Mouse (Mus musculus): ENCODE results near the gene Limd2. TPM values are rescaled to one million over a fixed set of nuclear protein-coding genes. Genes with fewer than 3 reads are reported as not detected.
"Not testable (repeated sequence)": the region's sequence is repeated elsewhere in the genome, so short reads cannot be mapped to it uniquely, and the experiment has no call there.

Limd2 gene
- polyA plus RNA-seq (2015; fragmentation: Nextera tagmentation; extraction: Ambion mirVana), result 222 and 233 TPM in 2 replicates

DNA sequence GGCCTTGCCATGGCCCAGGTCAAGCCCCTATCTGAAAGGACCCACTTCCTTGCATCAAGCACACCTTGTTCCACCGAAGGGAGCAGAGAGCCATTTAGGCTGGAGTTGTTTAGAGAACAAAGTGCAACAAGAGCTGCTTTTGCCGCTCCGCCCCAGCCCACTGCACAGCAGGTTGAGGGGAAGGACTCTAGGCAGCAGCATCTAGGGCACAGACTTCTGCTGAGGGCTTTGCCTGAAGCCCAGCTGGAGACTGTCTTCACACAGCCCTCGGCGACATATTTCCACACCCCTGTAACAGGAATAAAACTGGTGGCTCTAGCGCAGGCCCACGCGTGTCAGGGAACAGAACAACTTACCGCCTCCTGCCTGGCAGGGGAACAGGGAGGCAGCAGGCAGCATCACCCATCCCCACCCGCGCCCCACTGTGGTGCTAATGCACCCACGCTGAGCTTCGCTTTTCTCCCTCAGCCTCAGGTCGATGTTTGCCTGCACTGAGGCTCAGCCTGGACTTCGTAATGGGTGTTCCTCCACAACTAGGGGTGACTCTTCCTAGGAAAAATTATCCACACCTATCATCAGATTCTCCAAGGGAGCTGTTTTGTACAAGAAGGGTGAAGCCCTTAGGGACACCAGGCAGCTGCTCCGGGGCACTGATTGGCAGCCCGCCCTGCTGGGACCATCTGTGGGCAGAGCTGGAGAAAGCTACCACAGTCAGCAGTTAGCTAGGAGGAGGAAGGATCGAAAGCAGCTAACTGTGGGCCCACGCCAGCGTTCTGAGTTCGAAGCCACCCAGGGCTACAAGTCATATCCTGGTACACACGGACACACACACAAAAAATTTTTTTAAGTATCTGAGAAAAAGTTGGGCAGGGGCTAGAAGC lies at the start of gene Limd2, which contains the start of gene Gm10840:
TSS of gene Limd2 (minus strand) at position 20 of the 881 bp plus-strand sequence.
TSS of gene Gm10840 (plus strand) at position 10 of the 881 bp plus-strand sequence.
- peak within 1 kb of the TSS; percentile 79 for H3K4me2 ChIP-seq (replicated peaks)
- peaks cover 40% of the 10 kb centered on the region for H3K36me3 ChIP-seq
- H3K27ac ChIP-seq (replicated peaks), result peak within 1 kb of the TSS; percentile 97
- ATAC-seq (replicated peaks), result peak; percentile 54
- H3K4me3 ChIP-seq, result peak within 1 kb of the TSS; percentile 86
- 21% methylated on average over 22 of the region's 22 CpGs for whole genome bisulfite sequencing
- no peaks in the 10 kb centered on the region for H3K9me3 ChIP-seq
- H3K9ac ChIP-seq (replicated peaks), result peak within 1 kb of the TSS; percentile 97
- no peaks in the 10 kb centered on the region for H3K27me3 ChIP-seq
- peaks cover 40% of the 10 kb centered on the region for H3K4me1 ChIP-seq

DNA sequence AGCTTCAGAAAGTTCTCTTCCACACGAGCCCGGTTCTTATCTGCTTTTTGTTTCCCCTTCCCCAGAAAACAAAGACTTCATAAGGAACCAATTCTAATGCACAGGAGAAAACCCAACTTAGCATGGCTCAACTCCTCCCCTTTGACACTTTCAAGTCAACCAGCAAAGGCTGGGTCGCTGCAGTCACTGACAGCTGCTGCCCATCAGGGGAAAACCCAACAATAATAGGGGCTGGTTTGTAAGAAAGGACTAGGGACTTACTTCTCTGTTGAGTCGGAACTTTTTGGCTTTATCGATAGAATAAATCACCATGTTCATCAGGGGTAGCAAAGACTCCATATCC lies 41.4 kb upstream of the Limd2 start, which contains the start of gene Strada:
TSS of gene Strada (minus strand) at position 46 of the 343 bp plus-strand sequence.
- WGBS, result 90% methylated on average over 5 of the region's 5 CpGs
- H3K4me2 ChIP-seq (replicated peaks), result no peak within 1 kb of the TSS
- peaks cover 89% of the 10 kb centered on the region for H3K36me3 ChIP-seq
- no peak for ATAC-seq (replicated peaks)
- H3K4me1 ChIP-seq, result no peaks in the 10 kb centered on the region
- no peaks in the 10 kb centered on the region for H3K27me3 ChIP-seq
- H3K9me3 ChIP-seq, result no peaks in the 10 kb centered on the region
- no peak within 1 kb of the TSS for H3K9ac ChIP-seq (replicated peaks)
- H3K27ac ChIP-seq (replicated peaks), result no peak within 1 kb of the TSS
- H3K4me3 ChIP-seq, result no peak within 1 kb of the TSS

GRCm38 (mm10) chr11:106201337-106202122 lies 40.9 kb upstream of the Limd2 start:
- ATAC-seq (replicated peaks), result no peak
- Histone ChIP-seq H3K36me3 (peaks cover 86% of the 10 kb centered on the region), H3K27me3 (no peaks in the 10 kb centered on the region), H3K4me3 (no peak overlapping the region), H3K4me2 (replicated peaks) (no peak overlapping the region), H3K9ac (replicated peaks) (no peak overlapping the region), H3K27ac (replicated peaks) (no peak overlapping the region), H3K4me1 (no peaks in the 10 kb centered on the region), H3K9me3 (no peaks in the 10 kb centered on the region)
- 94% methylated on average over 19 of the region's 19 CpGs for WGBS

GRCm38 (mm10) chr11:106200756-106201155 lies 40.1 kb upstream of the Limd2 start:
- H3K9ac ChIP-seq (replicated peaks), result no peak overlapping the region
- H3K4me1 ChIP-seq, result no peaks in the 10 kb centered on the region
- H3K36me3 ChIP-seq, result peaks cover 83% of the 10 kb centered on the region
- no peak for ATAC-seq (replicated peaks)
- no peak overlapping the region for H3K4me2 ChIP-seq (replicated peaks)
- no peaks in the 10 kb centered on the region for H3K27me3 ChIP-seq
- 83% methylated on average over 6 of the region's 6 CpGs for WGBS
- H3K27ac ChIP-seq (replicated peaks), result no peak overlapping the region
- H3K4me3 ChIP-seq, result no peak overlapping the region
- H3K9me3 ChIP-seq, result no peaks in the 10 kb centered on the region

- H3K4me3 ChIP-seq; H3K27me3 ChIP-seq; H3K4me2 ChIP-seq (replicated peaks); ATAC-seq (replicated peaks); H3K27ac ChIP-seq (replicated peaks); H3K4me1 ChIP-seq; H3K9ac ChIP-seq (replicated peaks); H3K9me3 ChIP-seq: not testable (repeated sequence)
- WGBS, result 97% methylated on average over 7 of the region's 7 CpGs
- H3K36me3 ChIP-seq, result peaks cover 76% of the 10 kb centered on the region
Measured at GRCm38 (mm10) chr11:106199997-106200396, 39.3 kb upstream of the Limd2 start.

- Histone ChIP-seq H3K4me2 (replicated peaks) (no peak overlapping the region), H3K36me3 (peaks cover 61% of the 10 kb centered on the region), H3K4me1 (peaks cover 4% of the 10 kb centered on the region), H3K4me3 (no peak overlapping the region), H3K9me3 (no peaks in the 10 kb centered on the region), H3K27me3 (no peaks in the 10 kb centered on the region), H3K9ac (replicated peaks) (no peak overlapping the region), H3K27ac (replicated peaks) (no peak overlapping the region)
- no peak for ATAC-seq (replicated peaks)
- WGBS, result 92% methylated on average over 4 of the region's 4 CpGs
Measured at GRCm38 (mm10) chr11:106198277-106198676, 37.6 kb upstream of the Limd2 start.

- Histone ChIP-seq H3K4me3 (no peak overlapping the region), H3K9ac (replicated peaks) (no peak overlapping the region), H3K9me3 (no peaks in the 10 kb centered on the region), H3K4me2 (replicated peaks) (no peak overlapping the region), H3K36me3 (peaks cover 34% of the 10 kb centered on the region), H3K27ac (replicated peaks) (no peak overlapping the region), H3K27me3 (no peaks in the 10 kb centered on the region), H3K4me1 (peaks cover 13% of the 10 kb centered on the region)
- no peak for ATAC-seq (replicated peaks)
Measured at GRCm38 (mm10) chr11:106195341-106195740, 34.7 kb upstream of the Limd2 start.

- WGBS, result 93% methylated on average over 7 of the region's 7 CpGs
- Histone ChIP-seq H3K36me3 (peaks cover 30% of the 10 kb centered on the region), H3K4me1 (peaks cover 13% of the 10 kb centered on the region), H3K9ac (replicated peaks) (no peak overlapping the region), H3K4me3 (no peak overlapping the region), H3K4me2 (replicated peaks) (no peak overlapping the region), H3K9me3 (no peaks in the 10 kb centered on the region), H3K27ac (replicated peaks) (no peak overlapping the region), H3K27me3 (no peaks in the 10 kb centered on the region)
- no peak for ATAC-seq (replicated peaks)
Measured at GRCm38 (mm10) chr11:106194891-106195290, 34.2 kb upstream of the Limd2 start.

DNA sequence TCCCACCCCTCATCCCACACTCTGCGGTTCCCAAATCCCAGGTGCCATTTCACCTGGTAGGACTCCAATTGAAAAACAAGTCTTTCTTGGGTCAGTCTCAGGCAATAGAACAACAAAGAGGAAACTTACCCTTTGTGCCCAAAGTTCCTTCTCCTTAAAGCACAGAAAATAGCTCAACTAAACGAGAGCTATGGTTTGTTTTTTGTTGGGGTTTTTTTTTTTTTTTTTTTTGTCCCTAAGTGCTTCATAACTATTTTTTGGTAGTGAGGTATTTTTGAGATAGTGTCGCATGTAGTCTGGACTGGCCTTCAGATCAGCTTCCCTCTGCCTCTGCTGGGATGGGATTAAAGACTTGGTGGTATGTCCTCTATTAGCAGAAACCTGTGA lies 33.5 kb upstream of the Limd2 start:
- Histone ChIP-seq H3K36me3 (peaks cover 28% of the 10 kb centered on the region), H3K9ac (replicated peaks) (peak overlapping the region; percentile 66), H3K4me2 (replicated peaks) (peak overlapping the region; percentile 57), H3K4me3 (peak overlapping the region; percentile 79), H3K9me3 (no peaks in the 10 kb centered on the region), H3K27ac (replicated peaks) (peak overlapping the region; percentile 89), H3K4me1 (peaks cover 13% of the 10 kb centered on the region), H3K27me3 (no peaks in the 10 kb centered on the region)
- no peak for ATAC-seq (replicated peaks)
- 45% methylated on average over 3 of the region's 3 CpGs for WGBS

DNA sequence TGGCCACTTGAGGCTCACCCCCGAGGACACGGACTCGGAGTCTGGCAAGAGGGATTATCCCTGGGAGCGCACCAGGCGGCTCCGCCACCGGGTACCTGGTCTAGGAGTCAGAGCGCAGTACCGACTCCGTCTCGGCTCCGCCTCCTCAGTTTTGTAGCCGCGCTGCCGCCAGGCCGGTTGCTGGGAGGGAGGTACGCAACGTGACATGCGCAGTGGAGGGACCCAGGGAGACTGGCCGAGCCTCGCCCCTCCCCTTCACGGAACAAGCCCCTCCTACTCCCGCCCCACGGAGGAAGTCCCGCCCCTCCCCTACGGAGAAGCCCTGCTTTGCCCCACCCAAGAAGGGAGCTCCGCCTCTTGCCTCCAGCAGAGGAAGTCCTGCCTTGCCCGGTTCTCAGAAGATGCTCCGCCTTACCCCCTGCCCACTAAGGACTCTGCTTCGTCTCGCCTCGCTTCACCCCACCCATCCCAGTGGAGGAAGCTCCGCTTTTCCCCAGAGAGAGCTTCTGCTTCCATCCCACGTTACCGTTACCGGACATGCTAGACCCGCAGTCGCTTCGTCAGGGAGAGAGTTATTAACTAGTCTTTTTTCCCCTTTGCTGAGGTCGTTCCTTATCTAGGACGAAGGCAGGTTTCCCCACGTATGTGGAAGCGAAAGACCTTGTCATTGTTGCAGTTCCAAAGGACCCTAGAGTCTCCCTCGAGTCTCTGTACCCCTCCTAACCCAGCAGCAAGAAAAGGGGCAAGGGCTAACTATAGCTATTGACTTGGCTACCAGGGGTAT lies 32.9 kb upstream of the Limd2 start:
- H3K4me2 ChIP-seq (replicated peaks), result peak overlapping the region; percentile 66
- WGBS, result under 1% methylated on average over 44 of the region's 44 CpGs

GRCm38 (mm10) chr11:106192657-106193370 lies 32.2 kb upstream of the Limd2 start:
- H3K27me3 ChIP-seq, result no peaks in the 10 kb centered on the region
- WGBS, result 9% methylated on average over 19 of the region's 19 CpGs
- H3K4me1 ChIP-seq, result peaks cover 13% of the 10 kb centered on the region
- peak overlapping the region; percentile 66 for H3K4me2 ChIP-seq (replicated peaks)
- no peaks in the 10 kb centered on the region for H3K9me3 ChIP-seq
- peak overlapping the region; percentile 84 for H3K9ac ChIP-seq (replicated peaks)
- H3K4me3 ChIP-seq, result peak overlapping the region; percentile 79
- H3K27ac ChIP-seq (replicated peaks), result peak overlapping the region; percentile 89
- peaks cover 16% of the 10 kb centered on the region for H3K36me3 ChIP-seq
- ATAC-seq (replicated peaks), result peak; percentile 36; the same call in 1 of the 2 replicates

More for the DNA sequence above, 32.9 kb upstream of the Limd2 start:
- H3K4me3 ChIP-seq, result peak overlapping the region; percentile 79
- H3K27me3 ChIP-seq, result no peaks in the 10 kb centered on the region
- H3K4me1 ChIP-seq, result peaks cover 13% of the 10 kb centered on the region
- peaks cover 23% of the 10 kb centered on the region for H3K36me3 ChIP-seq
- ATAC-seq (replicated peaks), result peak; percentile 97
- H3K27ac ChIP-seq (replicated peaks), result peak overlapping the region; percentile 89
- no peaks in the 10 kb centered on the region for H3K9me3 ChIP-seq
- peak overlapping the region; percentile 84 for H3K9ac ChIP-seq (replicated peaks)
